Mouse (Mus musculus) forebrain, embryonic 16.5 days (tissue): ENCODE results near the gene Rtkn. TPM values are rescaled to one million over a fixed set of nuclear protein-coding genes. Genes with fewer than 3 reads are reported as not detected.

Source experiments
- ATAC-seq: fragments of 200-750 bp; cut with Nextera tagmentation; 2 replicates; pipeline ENCODE4 v1.8.0; 2017; ENCODE audit warnings: mild to moderate bottlenecking, moderate library complexity
- H3K27ac ChIP-seq: fragments of 300-500 bp; sonication (generic); 2 replicates; pipeline ENCODE4 v1.5.1; 2014; ENCODE audit warnings: low read length, control low read depth
- H3K27me3 ChIP-seq: fragments of 300-500 bp; sonication (generic); replicated peaks from 2 replicates; pipeline ENCODE4 v1.6.1; 2014; ENCODE audit warnings: low read length; ENCODE audit not compliant: control insufficient read depth, insufficient read depth
- H3K36me3 ChIP-seq: fragments of 300-500 bp; sonication (generic); 2 replicates; pipeline ENCODE4 v1.6.1; 2014; ENCODE audit not compliant: control insufficient read depth, insufficient read depth
- H3K4me1 ChIP-seq: fragments of 300-500 bp; sonication (generic); replicated peaks from 2 replicates; pipeline ENCODE4 v1.6.1; 2014; ENCODE audit warnings: low read length; ENCODE audit not compliant: control insufficient read depth, insufficient read depth
- H3K4me2 ChIP-seq: fragments of 300-500 bp; sonication (generic); 2 replicates; pipeline ENCODE4 v1.6.1; 2014; ENCODE audit warnings: mild to moderate bottlenecking, low read length, control low read depth
- H3K4me3 ChIP-seq: fragments of 300-500 bp; sonication (generic); replicated peaks from 2 replicates; pipeline ENCODE4 v1.5.1; 2014; ENCODE audit warnings: mild to moderate bottlenecking, low read length, control low read depth
- H3K9ac ChIP-seq: fragments of 300-500 bp; sonication (generic); replicated peaks from 2 replicates; pipeline ENCODE4 v1.6.1; 2014; ENCODE audit warnings: low read depth, low read length, control low read depth
- H3K9me3 ChIP-seq: fragments of 300-500 bp; sonication (generic); 2 replicates; pipeline ENCODE4 v1.6.1; 2016; ENCODE audit warnings: low read length; ENCODE audit not compliant: control insufficient read depth
- WGBS: fragments of 180-500 bp; shearing (Covaris S2); extraction: QIAGEN DNeasy Blood & Tissue Kit; methylation state at CpG from one replicate; pipeline ENCODE4 v1.1.7; 2014; 5-methylcytosine and 5-hydroxymethylcytosine counted together
- polyA plus RNA-seq: library from polyadenylated mRNA; unstranded; fragments of >200 nt; fragmentation: Nextera tagmentation; extraction: Ambion mirVana; gene quantifications from 2 replicates; pipeline ENCODE4 v1.2.1, GENCODE M21; 2015

Rtkn gene
- polyA plus RNA-seq, 1 experiment from 2014 or later: 7.4 TPM

DNA sequence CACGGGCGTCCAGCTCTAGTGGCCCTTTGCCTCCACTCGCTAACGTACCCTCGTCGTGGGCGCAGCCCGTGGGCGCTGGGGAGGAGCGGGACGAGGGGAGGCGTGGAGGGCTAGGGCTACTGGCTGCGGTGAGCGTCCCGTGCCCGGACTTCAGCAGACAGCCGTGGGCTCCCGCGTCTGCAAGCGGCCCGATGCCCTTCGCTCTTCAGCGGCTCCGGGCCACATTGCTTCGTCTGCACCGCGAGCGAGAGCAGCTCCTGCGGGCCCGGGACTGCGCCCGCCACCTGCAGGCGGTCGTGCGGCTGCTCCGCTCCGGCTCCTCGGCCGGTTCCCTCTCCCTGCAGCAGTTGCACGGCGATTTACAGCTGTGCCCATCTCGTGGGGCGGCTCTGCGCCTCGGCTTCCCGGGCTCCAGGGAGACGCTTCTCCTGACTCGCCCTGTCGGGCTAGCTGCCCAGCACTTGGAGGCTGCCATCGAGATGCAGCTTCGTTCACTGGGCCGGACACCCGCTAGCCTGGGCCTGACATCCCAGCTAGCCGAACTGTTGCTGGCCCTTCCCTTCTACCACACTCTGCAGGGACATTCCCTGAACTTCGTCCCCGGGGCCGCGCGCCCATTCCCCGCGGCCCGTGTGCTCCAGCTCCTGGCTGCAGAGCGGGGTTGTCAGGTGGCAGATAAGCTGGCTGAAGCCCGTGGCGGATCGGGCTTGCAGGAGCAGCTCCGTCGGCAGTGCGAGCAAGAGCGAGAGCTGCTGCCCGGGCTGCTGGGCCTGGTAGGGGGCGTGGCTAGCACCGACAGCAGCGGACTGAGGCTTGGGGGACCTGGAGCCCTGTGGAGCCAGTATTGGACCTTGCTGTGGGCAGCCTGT is 33.3 kb upstream of the Rtkn start:
- Histone ChIP-seq H3K9ac (peak overlapping the region; percentile 85), H3K27me3 (peaks cover 7% of the 10 kb centered on the region; the same call in 1 of the 2 replicates), H3K9me3 (no peaks in the 10 kb centered on the region), H3K4me1 (peaks cover 16% of the 10 kb centered on the region), H3K4me2 (peak overlapping the region; percentile 98), H3K36me3 (no peaks in the 10 kb centered on the region), H3K4me3 (peak overlapping the region; percentile 75), H3K27ac (peak overlapping the region; percentile 80)
- WGBS: under 1% methylated on average over 74 of the region's 74 CpGs
- peak; percentile 73 for ATAC-seq

DNA sequence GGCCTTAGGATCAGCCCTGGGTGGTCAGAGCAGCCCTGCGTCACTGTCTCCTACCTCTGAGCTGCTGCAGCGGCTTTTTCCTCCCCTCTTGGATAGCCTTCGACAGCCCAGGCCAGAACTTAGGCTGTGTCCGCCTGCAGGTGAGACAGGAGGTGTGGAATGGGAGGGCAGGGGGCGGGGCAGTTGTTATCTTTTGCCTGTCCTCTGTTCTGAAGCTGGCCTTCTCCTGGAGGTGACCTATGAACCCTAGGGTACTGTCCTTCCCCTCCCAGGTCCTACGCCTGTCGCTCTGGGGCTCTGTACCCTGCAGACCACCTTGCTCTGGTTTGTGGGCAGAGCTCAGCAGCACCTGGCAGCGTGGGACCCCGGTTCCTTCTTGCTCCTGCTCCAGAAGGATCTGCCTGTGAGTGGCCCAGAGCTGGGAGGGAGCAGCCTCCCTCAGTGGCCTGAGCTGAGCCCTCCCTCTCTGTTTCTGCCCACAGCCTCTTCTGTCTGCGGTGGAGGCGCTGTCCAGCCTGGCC is 32.1 kb upstream of the Rtkn start:
- Histone ChIP-seq H3K27me3 (peaks cover 7% of the 10 kb centered on the region; the same call in 1 of the 2 replicates), H3K9me3 (no peaks in the 10 kb centered on the region), H3K4me2 (peak overlapping the region; percentile 98), H3K9ac (peak overlapping the region; percentile 85), H3K4me1 (peaks cover 23% of the 10 kb centered on the region), H3K27ac (no peak overlapping the region), H3K4me3 (peak overlapping the region; percentile 75), H3K36me3 (no peaks in the 10 kb centered on the region)
- 40% methylated on average over 11 of the region's 11 CpGs for WGBS
- ATAC-seq: no peak

DNA sequence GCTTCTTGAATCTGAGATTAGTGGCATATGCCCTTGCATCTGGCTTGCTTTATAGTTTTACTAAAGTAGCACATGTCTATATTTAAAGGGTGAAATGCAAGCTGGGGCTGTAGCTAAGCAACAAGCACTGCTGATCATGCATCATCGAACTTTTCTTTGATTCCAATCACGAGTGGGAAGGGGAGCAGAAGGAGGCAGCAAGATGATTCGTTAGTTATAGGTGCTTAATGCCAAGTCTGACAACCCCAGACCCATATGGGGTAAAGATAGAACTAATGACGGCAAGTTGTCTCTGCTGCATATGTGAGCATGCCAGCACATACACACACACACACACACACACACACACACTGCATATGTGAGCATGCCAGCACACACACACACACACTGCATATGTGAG is 31.1 kb upstream of the Rtkn start:
- Histone ChIP-seq H3K9ac (no peak overlapping the region), H3K27ac (no peak overlapping the region), H3K4me3 (no peak overlapping the region), H3K27me3 (peaks cover 4% of the 10 kb centered on the region; the same call in 1 of the 2 replicates), H3K9me3 (no peaks in the 10 kb centered on the region), H3K36me3 (no peaks in the 10 kb centered on the region), H3K4me1 (peaks cover 28% of the 10 kb centered on the region), H3K4me2 (no peak overlapping the region)
- WGBS: 50% methylated on average over 4 of the region's 4 CpGs
- peak; percentile 51 for ATAC-seq

DNA sequence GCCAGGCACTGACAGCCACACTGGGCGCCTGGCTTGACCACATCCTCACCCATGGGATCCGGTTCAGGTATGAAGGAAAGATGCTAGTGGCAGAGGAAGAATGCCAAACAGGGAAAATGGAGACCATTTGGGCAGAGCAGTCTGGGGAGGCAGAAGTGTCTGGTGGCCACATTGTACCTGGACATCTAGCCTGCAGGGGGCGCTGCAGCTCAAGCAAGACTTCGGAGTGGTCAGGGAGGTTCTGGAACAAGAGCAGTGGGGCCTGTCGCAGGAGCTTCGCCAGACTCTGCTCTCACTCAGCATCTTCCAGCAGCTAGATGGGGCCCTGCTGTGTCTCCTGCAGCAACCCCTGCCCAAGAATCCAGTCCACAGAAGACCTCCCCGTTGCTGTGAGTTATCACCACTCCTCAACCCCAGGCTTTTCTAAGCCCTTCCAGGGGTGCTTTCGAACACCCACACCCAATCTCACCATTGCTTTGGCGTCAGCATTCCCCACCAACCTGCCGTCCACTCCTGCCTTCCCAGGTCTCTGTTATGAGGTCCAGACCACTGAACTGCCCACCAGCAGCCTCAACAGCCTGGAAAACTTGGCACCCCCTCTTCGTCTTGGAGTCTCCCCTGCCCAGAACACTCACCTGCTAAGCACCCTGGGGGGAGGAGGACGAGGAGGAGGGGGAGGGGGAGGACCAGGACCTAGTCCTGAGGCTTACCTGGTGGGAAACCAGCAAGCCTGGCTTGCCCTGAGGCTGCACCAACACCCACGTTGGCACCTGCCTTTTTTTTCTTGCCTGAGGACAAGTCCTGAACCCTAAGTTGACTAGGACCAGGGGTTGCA is 27.5 kb upstream of the Rtkn start:
- Histone ChIP-seq H3K36me3 (no peaks in the 10 kb centered on the region), H3K4me3 (peak overlapping the region; percentile 96), H3K27me3 (no peaks in the 10 kb centered on the region), H3K4me2 (peak overlapping the region; percentile 96), H3K4me1 (peaks cover 28% of the 10 kb centered on the region), H3K27ac (peak overlapping the region; percentile 72; the same call in 1 of the 2 replicates), H3K9ac (peak overlapping the region; percentile 93; the same call in 1 of the 2 replicates), H3K9me3 (no peaks in the 10 kb centered on the region)
- ATAC-seq: no peak
- WGBS: 32% methylated on average over 12 of the region's 13 CpGs

DNA sequence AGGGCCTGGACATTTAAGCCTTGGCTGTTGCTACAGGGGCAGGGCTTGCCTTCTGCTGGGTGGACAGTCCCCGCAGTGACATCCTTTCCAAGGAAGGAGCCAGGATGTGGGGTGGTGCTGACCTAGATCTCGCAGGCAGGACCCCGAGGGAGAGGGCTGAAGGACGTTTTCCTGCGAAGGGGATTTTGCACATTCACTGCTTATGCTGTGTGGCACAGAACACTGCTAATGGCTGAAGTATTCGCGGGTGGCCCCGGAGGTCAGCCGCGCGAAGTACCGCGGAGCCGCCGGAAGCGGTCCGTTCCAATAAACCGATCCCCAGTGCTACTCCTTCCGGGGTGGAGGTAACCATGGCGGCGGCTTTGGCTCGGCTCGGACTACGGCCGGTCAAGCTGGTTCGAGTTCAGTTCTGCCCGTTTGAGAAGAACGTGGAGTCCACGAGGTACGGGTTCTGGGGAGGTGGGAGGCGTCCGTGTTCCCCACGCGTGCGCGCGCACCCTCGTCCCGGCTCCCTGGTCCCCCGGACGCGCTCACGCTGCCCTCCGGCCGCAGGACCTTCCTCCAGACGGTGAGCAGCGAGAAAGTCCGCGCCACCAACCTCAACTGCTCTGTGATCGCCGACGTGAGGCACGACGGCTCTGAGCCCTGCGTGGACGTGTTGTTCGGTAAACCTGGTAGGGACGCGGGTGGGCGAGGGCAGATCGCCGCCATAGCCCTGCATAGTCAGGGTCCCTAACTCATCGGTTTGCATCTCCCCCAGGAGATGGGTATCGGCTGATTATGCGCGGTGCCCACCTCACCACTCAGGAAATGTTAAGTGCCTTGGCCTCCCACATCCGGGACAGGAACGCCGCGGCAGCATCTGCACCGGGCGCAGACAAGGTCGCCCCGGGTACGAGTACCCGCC is 26.2 kb upstream of the Rtkn start, which contains the start of gene Mrpl53:
Gene Mrpl53 (plus strand): TSS at position 279 of the 907 bp plus-strand sequence.
- WGBS: under 1% methylated on average over 76 of the region's 76 CpGs

GRCm38 (mm10) chr6:83111510-83112136 is 23.6 kb upstream of the Rtkn start:
- H3K27ac ChIP-seq: no peak overlapping the region
- H3K4me1 ChIP-seq: peaks cover 36% of the 10 kb centered on the region
- H3K4me2 ChIP-seq: no peak overlapping the region
- 94% methylated on average over 4 of the region's 4 CpGs for WGBS
- no peak overlapping the region for H3K4me3 ChIP-seq
- no peaks in the 10 kb centered on the region for H3K36me3 ChIP-seq
- no peak for ATAC-seq
- H3K27me3 ChIP-seq: no peaks in the 10 kb centered on the region
- H3K9me3 ChIP-seq: no peaks in the 10 kb centered on the region
- H3K9ac ChIP-seq: no peak overlapping the region

More for the DNA sequence above, 26.2 kb upstream of the Rtkn start, which contains the start of gene Mrpl53:
- peak within 1 kb of the TSS; percentile 96 for H3K4me3 ChIP-seq
- H3K9ac ChIP-seq: peak within 1 kb of the TSS; percentile 93
- H3K27me3 ChIP-seq: no peaks in the 10 kb centered on the region
- no peaks in the 10 kb centered on the region for H3K36me3 ChIP-seq
- peak; percentile 79 for ATAC-seq
- H3K4me1 ChIP-seq: peaks cover 20% of the 10 kb centered on the region
- H3K4me2 ChIP-seq: peak within 1 kb of the TSS; percentile 96
- H3K9me3 ChIP-seq: no peaks in the 10 kb centered on the region
- peak within 1 kb of the TSS; percentile 72 for H3K27ac ChIP-seq

DNA sequence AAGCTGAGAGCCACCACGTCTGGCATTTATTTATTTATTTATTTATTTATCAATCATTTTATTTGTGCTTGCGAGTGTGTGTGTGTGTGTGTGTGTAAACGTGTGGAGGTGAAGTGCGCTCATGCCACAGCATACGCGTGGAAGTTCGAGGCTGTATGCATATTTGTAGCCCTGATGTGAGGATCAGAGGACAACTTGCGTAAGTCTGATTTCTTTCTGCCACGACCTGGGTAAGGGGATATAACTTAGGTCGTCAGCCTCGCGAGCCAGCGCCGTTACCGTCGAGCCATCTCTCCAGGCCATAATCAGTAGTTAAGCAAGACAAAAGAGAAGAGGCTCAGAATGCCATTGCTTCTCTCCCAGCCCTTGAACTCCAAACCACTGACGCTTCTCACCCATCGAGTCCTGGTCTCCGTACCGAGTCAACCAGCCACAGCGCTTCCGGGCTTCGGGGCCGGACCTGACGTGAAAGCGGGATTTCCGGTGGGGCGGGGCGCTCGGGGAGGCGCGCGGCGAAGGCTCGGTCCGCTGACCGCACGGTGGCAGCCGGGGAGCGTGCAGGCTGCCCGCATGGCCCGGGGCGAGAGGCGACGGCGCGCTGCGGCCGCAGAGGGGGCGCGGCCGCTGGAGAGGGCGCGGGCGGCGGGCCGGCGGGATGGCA is 20.1 kb upstream of the Rtkn start, which contains the start of gene Mogs:
Gene Mogs (plus strand): TSS at position 486 of the 661 bp plus-strand sequence.
- H3K4me1 ChIP-seq: peaks cover 34% of the 10 kb centered on the region
- H3K27me3 ChIP-seq: no peaks in the 10 kb centered on the region
- H3K4me2 ChIP-seq: peak within 1 kb of the TSS; percentile 97
- peak; percentile 87 for ATAC-seq
- H3K9ac ChIP-seq: peak within 1 kb of the TSS; percentile 94
- no peaks in the 10 kb centered on the region for H3K9me3 ChIP-seq
- peak within 1 kb of the TSS; percentile 90 for H3K4me3 ChIP-seq
- H3K27ac ChIP-seq: peak within 1 kb of the TSS; percentile 71
- H3K36me3 ChIP-seq: peaks cover 13% of the 10 kb centered on the region; the same call in 1 of the 2 replicates
- under 1% methylated on average over 55 of the region's 58 CpGs for WGBS
